Mouse (Mus musculus) spleen, postnatal 14 days (tissue): ENCODE measurements around the gene Pmf1.

Source experiments
- DNase-seq, 2 experiments: peaks; one replicate each; pipeline ENCODE4 v3.0.0; 2021 to 2022; ENCODE audit warnings: low spot score in 2 of 2

The Pmf1 gene

GRCm38 (mm10) chr3:88354396-88355165, 55.5 kb downstream of the Pmf1 start:
- no peak for DNase-seq

GRCm38 (mm10) chr3:88352907-88353306, 57.2 kb downstream of the Pmf1 start:
- DNase-seq, result no peak

- DNase-seq, result no peak
Measured at GRCm38 (mm10) chr3:88350732-88351131, 59.4 kb downstream of the Pmf1 start.
